Mouse (Mus musculus): ENCODE data around the gene Traf4.
A peak's percentile ranks its signal among the peaks of the same experiment; 100 is the strongest.
"Not testable (repeated sequence)": the region's sequence is repeated elsewhere in the genome, so short reads cannot be mapped to it uniquely, and the experiment has no call there.

Traf4 gene

DNA sequence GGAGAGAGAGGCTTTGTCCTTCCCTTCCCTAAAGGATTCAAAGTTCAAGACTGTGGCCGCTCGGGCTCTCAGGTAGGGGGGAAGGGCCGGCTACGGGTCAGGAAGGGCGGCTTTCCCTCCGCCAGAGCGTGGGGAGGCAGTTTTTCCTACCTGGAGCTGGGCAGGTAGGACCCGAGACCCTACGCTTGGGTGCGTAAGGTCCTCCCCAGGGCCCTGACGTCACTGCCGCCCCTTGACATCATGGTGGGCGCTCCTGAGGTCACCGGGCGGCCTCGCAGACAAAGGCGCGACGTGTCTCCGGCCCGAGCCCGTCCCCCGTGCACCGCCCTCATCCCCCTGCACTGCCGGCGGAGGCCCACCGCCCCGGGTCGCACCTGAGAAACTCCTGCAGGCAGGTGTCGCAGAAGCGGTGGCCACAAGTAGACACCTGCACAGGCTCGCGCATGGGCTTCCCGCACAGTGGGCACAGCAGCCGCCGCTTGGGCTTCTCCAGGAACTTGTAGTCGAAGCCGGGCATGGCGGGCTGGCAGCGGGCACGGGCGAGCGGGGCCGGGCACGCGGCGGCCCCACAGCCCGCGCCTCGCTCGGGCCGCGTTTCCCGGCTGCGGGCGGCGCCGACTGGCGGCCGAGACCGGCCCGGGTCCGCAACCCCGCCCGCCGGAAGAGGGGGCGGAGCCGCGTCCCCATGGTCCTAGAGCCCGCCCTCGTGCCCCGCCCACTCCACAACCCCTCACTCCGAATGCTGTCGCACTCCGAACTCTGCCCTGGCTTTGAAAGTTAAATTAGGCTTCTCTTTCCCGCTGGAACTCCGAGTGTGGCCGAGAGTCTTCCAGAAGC, at the start of gene Traf4:
Gene Traf4 (minus strand): TSS at position 666 of the 837 bp plus-strand sequence.
- DNase-seq (ENCODE audit: extremely low read depth, low read depth, low spot score) = no peak

DNA sequence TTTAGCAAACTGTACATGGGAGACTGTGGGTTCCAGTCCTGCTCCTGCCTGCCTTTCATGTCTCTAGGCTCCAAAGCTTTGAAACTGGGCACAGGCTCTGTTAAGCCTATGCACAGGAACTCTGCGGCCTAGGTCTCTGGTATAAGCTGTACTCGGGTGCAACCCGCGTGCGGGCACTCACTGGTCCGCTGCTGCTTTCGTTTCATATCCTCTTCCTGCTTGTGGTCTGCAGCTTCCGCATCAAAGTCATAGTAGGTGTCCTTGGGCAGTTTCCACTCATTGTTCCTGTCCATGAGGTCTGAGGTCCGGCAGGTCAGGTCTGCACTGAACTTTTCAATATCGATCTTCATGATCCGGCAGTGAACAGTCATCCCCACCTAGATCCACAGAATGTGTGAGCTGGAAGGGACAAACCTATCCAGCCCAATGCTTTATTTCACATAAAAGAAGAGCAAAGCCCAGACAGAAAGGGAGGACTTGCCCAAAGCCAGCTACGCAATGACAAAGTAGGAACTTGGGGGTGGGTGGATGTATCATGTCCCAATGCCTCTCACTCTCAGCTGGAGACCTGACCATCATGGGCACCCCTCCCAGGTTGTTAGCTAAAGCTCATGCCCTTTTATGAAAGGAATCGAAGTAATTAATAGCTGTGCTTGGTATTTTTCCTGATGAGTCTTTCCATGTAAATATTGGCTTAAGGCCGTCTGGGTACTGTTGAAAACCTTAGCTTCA, 47.9 kb upstream of the Traf4 start:
- no peak for DNase-seq (ENCODE audit: extremely low read depth, low read depth, low spot score)

DNA sequence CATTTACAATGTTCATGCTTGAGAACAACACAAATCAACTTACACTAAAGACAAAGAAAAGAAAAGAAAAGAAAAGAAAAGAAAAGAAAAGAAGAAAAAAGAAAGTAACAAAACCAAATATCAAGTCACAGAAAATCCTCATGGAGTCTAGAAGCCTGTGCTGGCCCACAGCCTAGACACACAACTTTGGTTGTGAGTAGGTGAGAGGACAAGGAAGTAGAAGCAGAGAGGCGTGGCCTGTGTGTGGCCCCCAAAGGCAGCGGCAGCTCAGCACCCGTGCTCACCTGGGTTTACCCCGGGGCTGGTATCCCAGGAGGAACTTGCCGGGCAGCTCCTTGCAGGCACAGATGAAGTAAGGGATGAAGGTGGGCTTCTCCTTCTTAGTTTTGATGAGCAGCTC, 46.1 kb upstream of the Traf4 start:
- no peak for DNase-seq (ENCODE audit: extremely low read depth, low read depth, low spot score)

DNA sequence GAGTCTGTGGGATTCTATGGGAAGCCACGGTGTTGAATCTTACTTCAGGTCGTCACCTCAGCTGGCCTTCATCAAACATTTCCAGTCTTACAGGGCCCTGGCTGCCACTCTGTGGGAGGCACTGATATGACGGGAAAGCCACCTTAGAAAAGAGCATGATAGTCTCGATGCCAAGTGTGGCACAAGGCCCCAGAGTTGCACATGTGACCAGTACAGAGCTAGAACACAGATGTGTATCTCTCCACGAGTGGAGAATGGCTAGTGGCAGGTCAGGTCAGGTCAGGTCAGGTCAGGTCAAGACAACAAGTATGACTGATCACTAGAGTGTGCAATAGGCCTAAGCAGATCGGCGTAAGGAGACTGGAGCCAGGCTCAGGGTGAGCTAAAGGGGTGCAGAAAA, 45.2 kb upstream of the Traf4 start:
- peak; percentile 68 for DNase-seq (ENCODE audit: extremely low read depth, low read depth, low spot score)

DNA sequence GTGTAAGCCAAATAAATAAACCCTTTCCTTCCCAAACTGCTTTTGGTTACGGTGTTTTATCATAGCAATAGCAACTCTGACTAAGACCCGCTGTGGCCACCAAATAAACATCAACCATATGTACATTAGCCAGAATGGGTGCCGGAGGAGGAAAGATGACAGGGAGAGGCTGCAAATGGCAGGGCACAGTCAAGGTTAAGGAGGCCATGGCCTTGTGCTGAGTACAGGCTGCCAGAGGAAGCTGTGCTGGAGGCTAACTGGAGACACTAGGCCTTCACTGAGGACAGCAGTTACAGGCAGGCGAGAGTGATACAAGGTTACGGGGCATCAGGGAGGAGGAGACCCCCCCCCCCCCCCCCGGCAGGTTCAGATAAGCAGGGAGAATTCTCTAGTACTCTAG, 44.5 kb upstream of the Traf4 start:
- DNase-seq (ENCODE audit: extremely low read depth, low read depth, low spot score) = no peak

DNA sequence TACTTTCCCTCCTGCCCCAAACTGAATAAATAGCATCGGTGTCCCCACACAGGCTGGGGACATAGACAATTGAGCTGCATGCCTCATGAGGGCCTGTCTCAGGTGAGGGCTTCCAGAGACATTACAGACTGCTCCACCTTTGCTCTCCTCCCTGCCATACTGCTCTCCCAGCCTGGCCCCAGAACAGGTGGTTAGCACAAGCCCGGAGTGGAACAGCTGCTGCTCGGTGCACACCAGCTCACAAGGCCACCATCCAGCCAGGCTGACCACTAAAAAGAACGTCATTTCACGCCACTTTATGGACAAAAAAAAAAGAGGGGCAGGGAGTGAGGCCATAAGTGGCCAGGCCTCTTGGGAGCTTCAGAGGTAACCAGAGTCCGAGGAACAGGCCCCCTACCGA, 41.8 kb upstream of the Traf4 start:
- DNase-seq (ENCODE audit: extremely low read depth, low read depth, low spot score) = no peak

DNA sequence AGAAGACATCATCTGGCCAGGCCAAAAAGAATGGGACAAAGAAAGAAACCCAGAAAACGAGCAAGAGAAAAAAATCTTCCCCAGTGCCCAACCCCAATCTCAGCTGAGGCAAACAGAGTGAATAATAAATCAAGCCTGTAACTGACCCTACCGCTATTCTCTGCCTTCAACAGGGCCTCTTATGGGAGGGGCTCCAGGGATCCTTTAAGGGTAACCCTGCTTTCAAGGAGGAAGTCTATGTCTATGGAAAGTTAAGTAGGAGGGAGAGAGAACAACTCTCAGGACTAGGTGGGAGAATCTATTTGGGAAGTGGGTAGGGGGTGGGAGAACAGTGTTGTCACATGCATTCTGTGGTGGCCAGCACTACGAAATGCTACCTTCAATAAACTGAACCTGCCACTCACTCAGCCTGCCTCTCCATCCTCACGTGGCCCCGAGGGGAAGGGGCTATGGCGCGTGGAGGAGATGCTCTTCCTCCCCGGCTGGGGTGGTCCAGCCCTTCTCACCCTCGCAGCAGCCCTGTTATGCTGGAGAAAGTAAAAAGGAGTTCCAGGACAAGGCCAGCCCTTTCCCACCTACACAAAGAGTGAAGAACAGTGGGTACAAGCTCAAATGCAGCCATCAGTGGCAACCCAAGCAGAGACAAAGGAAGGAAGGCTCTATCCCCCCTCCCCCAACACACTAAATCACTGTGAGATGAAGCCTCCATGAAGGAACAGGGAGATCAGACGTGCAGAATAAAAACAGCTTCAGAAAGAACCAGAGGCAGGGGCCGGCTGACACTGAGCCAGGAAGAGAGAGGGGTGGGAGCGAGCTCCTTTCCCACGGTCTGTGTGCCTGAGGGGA, 40.2 kb upstream of the Traf4 start:
- no peak for DNase-seq (ENCODE audit: extremely low read depth, low read depth, low spot score)

DNA sequence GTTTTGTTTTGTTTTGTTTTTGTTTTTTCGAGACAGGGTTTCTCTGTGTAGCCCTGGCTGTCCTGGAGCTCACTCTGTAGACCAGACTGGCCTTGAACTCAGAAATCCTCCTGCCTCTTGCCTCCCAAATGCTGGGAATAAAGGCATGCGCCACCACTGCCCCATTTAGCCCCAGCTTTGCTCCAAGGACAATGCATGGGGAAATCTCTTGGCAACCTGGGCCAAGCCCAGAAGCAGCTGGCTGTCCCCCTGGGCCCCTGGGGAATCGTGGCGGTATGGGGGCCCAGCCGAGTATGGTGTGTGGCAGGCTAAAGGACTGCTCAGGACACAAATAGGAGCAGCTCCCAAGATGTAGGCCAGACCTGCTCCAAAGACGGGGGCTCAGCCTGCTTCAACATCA, 38.9 kb upstream of the Traf4 start:
- DNase-seq (ENCODE audit: extremely low read depth, low read depth, low spot score) = no peak

DNA sequence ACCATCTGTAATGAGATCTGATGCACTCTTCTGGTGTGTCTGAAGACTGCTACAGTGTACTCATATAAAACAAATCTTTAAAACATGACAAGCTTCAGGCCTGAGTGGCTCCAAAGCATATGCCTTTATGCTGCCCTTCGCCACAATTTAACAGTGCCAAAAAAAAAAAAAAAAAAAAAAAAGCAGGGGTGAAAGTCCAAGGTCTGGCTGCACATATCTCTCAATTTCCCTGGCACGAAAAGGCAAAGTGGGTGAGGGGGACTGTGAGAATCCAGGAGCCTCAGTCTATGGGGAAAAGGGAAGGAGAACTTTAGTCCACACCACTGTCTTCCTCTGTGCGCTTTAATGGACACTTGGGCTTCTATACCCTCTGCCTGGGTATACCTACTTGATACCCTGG, 37.0 kb upstream of the Traf4 start:
- no peak for DNase-seq (ENCODE audit: extremely low read depth, low read depth, low spot score)

DNA sequence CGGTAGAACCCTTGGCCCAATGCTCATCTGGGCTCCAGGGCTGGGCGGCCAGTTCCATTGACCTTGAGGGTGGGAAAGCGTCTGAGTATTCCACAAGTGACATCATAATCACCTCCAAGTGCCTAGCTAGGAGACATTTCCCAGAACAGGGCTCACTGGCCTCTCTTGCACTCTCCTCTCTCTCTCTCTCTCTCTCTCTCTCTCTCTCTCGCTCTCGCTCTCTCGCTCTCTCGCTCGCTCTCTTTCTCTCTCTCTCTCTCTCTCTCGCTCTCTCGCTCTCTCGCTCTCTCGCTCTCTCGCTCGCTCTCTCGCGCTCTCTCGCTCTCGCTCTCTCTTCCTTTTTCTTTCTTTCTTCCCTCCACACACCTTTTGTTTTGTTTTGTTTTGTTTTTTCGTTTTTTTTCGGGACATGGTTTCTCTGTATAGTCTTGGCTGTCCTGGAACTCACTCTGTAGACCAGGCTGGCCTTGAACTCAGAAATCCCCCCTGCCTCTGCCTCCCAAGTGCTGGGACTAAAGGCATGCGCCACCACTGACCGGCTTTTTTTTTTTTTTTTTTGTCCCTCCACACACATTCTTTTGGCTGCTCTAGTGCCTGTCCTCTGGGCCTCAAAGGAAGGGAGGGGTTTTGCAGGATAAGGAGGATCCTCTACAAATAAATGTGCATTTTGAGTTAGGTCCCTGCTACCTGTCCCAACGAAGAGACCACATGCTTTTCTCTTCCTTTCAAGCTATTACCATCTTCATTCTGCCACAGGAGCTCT, 29.9 kb upstream of the Traf4 start:
- DNase-seq (ENCODE audit: extremely low read depth, low read depth, low spot score) = no peak

DNA sequence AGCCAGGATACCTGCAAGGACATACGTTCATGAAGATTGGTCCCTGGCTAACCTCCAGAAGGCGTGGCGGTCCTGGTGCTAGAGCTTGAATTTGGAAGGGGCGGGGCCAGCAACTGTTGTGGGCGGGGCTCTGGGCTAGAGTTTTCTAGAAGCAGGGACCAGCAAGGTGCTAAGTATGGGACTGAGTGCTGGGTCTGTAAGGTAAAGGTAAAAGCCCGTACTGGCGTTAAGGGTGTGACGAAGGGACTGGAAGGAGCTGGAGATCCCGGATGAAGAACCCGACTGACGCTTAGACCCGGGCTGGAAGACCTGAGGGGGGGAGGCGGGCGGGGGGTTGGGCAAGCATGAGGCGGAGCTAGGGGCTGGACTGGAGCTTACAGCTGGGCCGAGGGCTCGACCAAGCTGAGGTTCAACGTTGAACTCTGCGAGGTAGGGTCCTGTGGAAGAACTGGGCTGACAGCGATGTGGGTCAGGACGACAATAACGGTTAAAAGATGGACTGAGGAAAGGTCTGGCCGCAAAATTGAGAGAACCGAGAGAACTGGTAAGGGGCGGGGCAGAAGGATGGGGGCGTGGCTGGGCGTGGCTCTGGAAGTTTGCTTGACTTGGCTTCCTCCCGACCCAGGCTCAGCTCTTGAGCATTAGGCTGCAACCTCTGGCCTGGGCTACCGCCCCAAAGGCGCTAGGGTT, 29.2 kb upstream of the Traf4 start:
- DNase-seq (ENCODE audit: extremely low read depth, low read depth, low spot score) = no peak

DNA sequence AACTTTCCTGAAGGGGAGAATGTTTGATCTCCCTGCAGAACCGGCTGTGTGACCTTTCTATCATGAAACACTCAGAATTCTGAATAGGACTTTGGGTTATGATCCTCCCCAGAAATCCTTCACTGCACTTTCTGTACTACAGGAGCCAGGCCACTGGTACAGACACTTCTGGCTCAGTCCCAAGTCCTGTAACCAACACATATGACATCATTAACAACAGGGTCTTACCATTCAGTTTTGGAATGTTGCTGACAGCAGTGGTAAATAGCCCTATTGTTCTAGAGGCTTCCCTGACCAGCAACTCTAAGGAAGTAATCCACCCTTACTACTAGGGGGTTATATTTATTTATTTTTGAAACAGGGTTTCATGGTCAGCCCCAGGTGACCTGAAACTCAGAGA, 27.7 kb upstream of the Traf4 start, which contains the start of gene Proca1:
Gene Proca1 (plus strand): TSS at position 280 of the 400 bp plus-strand sequence.
- no peak for DNase-seq (ENCODE audit: extremely low read depth, low read depth, low spot score)

DNA sequence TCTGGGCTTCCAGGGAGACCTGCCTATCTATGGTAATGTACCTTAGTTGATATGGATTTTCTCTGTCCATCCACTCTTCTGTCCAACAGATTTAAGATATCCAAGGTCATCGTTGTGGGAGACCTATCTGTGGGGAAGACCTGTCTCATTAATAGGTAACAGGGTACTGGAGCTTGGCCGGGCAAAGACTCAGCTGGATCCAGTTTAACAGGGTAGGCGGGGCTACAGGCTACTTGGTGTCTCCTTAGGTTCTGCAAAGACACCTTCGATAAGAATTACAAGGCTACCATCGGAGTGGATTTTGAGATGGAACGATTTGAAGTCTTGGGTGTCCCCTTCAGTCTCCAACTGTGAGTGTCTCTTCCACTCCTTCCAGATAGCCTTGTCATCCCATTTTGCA, 24.7 kb upstream of the Traf4 start:
- no peak for DNase-seq (ENCODE audit: extremely low read depth, low read depth, low spot score)

DNA sequence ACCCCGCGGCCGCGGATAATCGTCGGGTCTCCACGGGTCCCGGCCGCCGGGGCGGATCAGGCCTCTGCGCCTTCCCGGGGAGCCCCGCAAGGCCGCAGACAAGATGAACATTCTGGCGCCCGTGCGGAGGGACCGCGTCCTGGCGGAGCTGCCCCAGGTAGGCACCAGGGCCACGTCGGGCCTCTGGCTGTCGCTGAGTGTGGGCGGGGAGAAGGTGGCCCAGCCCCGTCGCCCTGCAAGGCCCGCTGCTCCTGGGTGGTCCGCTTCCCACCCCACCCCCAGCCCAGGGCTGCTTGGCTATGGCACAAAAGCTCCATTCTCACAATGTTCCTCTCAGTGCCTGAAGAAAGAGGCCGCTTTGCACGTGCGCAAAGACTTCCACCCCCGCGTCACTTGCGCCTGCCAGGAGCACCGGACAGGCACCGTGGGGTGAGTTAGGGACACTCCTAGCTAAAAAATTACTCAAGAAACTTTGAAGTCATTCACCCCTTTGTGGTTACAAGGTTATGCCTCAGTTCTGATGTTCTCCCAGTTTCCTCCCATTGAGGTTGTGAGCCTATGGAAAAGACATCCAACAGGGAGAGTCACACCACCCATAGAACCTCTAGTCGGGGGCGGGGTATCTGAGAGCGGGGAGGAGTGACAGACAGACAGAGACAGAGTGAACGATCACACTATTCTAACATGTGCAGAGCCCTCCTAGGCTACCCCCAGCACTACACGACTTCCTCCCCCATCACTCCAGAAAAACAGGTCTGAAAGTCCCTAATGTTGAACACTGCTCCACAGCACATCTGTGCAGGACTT, 24.0 kb upstream of the Traf4 start:
- no peak for DNase-seq (ENCODE audit: extremely low read depth, low read depth, low spot score)

DNA sequence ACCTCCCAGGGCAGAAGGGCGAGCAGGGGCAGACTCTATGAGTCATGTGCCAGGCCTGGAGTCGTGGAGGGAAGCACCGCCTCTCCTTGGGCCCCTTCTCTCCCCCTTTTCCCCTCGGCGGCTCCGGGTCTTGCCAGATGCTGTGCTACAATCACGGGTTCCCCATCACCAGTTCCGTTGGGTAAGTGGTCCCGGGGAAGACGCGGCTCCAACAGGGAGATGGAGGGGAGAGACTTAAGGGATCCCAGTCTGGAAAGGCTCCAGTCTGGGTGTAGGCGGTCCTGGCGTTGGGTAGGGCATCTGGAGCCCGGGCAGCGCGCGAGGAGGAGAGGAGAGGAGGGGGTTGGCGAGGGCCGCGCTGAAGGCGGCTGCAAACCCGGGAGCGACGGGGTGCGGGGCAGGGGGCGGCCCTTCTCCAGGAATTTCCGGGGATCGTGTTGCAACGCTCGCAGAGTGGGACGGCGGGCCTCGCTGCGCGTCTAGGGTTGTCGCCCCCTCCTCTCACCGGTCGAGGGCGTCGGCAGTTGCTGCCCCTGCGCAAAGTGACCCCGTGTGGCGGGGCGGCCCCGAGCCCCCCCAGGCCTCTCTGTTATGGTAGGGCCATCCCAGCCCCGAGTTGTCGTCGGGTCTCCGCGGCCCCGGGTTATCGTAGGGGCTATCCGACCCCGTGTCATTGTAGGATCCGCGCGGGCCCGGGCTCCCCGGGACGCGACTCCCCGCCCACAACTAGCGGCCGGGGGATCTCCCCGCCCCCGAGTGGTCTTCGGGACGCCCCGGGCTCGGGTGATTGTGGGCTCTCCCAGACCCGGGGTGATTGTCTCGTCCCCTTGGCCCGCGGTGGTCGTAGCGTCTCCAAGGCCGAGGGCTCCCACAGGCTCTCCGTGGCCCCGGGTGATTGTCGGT, 23.2 kb upstream of the Traf4 start, which contains the start of gene Rab34:
Gene Rab34 (plus strand): TSS at position 100 of the 903 bp plus-strand sequence.
- DNase-seq (ENCODE audit: extremely low read depth, low read depth, low spot score) = no peak

DNA sequence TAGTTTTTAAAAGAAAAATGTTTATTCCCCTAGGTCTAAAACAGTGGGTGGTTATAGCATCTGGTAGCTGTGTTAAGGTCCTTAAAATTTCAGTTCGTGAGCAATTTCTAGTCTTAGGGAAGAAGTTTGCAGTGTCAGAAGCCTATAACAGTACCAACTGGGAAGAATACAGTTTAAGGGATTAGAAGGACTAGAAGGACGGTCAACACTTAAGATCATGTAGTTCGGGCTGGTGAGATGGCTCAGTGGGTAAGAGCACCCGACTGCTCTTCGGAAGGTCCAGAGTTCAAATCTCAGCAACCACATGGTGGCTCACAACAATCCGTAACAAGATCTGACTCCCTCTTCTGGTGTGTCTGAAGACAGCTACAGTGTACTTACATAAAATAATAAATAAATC, 19.3 kb upstream of the Traf4 start:
- DNase-seq (ENCODE audit: extremely low read depth, low read depth, low spot score) = not testable (repeated sequence)

DNA sequence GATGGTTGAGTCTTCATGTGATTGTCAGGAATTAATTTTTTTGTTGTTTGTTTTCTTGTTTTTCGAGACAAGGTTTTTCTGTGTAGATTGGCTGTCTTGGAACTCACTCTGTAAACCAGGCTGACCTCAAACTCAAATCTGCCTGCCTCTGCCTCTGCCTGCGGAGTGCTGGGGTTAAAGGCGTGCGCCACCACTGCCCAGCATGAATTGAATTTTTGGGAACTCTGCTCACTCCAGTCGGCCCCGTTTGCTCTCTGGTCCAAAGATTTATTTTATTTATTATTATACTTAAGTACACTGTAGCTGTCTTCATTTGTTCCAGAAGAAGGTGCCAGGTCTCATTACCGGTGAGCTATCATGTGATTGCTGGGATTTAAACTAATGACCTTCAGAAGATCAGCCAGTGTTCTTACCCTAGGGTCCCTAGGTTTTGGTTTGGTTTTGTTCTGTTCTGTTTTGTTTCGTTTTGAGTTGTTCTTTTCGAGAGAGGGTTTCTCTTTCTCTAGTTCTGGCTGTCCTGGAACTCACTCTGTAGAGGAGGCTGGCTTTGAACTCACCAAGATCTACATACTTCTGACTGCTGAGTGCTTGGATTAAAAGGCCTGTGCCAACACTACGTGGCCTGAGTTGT, 18.6 kb upstream of the Traf4 start:
- DNase-seq (ENCODE audit: extremely low read depth, low read depth, low spot score) = no peak

Data from fat pad, adult 2 months (tissue).